Mouse (Mus musculus) T-cell, adult 2 months (primary cell): ENCODE measurements around the gene Chrna5.
A peak's percentile ranks its signal among the peaks of the same experiment; 100 is the strongest.

ENCODE experiments used
- DNase-seq: peaks from one replicate; pipeline ENCODE4 v3.0.0; 2022; ENCODE audit warnings: low spot score

The Chrna5 gene

DNA sequence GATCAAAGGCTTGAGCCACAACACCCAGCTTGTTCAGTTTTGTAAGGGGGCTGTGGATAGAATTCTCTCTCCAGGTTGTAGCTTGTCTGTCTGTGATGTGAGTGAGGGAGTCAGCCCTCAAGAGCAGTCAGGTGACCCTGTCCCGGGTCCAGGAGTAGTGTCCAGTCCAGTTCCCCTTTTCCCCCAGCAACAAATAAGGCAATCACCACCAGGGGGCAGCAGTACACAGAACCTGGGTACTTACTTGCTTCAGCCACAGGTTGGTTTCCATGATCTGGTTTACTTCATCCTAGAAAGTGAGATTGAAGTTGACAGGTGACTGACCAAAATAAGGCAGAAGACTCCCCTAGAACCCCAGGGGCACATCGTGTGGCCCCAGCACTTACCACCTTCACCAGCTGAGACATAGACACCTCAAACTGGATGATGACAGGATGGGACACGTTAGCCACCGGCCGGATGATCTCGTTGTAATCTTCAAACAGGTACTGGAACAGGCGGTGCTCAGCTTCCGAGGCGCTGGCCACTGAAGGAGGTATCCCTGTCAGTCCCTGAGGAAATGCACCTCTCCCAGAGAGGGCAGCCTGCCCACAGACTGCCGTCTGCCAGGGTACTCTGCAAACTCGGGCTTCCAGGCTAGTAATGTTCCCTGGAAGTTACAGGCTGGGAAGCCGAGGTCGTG is 43.4 kb downstream of the Chrna5 start:
- DNase-seq, result peak; percentile 62

DNA sequence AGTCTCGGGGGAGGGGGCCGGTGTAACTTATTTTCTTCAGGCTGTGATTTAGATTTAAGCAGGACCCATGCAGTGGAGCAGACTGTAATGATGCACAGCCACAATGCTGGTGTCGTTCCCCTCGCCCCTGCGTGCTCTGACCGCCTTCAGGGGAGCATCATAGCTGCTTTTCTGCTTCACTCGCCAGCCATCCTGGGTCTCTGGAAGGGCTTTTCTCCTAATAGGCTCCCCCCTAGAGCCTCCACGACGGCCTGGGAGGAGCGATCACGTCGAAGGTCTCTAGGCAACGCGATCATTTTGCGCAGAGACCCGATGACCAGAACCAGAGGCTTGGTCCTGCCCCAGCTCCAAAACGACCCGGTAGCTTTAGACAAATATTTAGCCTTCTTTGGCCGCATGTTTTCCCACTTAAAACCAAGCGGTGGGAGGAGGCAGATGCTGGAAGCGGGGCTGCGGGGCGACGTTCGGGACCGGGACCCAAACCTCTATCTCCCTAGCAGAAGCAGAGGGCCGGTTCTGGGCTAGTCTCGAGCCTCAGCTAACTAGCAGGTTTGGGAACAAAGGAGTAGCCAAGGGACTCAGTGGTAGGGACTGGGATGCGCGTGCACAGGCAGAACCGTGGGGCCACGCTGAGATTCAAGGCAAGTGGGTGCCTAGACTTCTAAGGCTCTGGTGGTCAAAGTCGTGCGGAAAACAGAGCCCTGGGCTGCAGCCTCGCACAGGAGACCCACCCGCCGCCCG is 45.0 kb downstream of the Chrna5 start:
- no peak for DNase-seq

DNA sequence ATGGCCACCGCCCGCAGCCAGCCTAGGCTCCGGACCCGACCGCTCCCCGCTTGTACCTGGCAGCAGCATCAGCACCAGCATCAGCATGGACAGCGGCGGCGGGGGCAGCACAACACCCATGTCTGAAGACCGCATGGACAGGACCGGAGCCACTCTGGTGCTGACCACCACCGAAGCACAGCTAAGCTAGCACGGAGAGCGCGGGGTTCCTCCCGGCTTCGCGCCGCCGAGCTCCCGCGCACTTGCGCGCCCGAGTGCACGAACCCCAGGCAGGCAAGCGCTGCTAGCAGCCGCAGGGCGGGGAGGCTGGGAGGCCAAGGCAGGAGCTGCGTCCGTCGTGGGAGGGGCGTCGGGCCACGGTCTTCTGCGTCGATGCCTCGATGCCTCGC is 45.6 kb downstream of the Chrna5 start, which contains the start of gene Chrna3:
Gene Chrna3 (minus strand): TSS at position 288 of the 389 bp plus-strand sequence.
- no peak for DNase-seq

DNA sequence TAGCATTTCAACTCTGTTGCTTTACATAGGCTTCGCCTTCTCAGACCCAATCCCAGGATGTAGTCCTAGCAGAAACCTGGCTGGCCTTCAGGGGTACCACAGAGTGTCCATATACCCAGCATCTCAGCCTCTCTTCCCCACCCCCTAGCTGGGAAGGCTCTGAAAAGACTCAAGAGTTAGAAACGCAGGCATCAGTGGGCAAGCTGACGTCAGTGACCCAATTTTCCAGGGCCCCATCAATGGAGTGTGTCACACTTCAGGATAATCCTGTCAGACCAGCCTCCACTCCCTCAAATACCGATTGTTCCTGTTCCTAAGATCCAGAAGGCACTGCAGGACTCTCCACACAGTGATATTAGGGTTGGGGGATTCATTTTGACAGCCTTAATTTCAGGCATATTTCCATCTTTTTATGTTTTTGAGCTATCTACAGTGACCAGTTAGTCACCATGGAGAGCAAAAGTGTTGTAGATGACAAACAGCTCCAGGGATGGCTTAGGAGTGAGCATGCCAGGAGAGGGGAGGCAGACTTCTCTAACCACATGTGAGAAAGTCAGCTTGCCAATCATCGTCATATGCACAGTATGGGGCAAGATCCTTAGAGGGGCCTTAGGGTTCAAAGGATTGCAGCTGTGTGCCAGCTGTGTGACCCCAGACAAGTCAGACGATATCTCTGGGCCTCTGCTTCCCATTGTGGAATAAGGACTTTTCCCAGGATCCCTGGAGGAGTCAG is 50.9 kb downstream of the Chrna5 start:
- no peak for DNase-seq

- no peak for DNase-seq
These were observed 58.3 kb downstream of the Chrna5 start for GRCm38 (mm10) chr9:55038948-55039347.

- no peak for DNase-seq
These were observed 59.3 kb downstream of the Chrna5 start for GRCm38 (mm10) chr9:55039983-55040382.

DNA sequence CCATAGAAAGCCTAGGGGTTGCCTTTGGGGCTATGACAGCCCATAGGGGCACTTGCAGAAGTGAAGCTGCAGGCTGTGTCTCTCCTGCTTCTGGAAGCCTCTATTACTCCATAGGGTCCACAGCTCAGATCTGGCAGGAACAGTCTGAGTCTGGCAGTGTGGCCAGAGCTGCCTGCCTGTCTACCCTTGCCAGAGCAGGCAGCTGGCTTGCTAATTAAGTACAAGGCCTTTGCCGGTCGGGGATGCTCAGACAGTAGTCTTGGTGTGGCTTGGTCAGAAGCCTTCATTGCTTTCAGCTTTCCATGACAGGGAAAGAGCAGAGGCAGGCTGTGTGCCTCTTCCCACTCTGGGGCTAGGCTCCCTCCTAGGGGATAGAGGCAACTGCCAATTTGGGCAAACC is 60.7 kb downstream of the Chrna5 start:
- DNase-seq, result no peak

DNA sequence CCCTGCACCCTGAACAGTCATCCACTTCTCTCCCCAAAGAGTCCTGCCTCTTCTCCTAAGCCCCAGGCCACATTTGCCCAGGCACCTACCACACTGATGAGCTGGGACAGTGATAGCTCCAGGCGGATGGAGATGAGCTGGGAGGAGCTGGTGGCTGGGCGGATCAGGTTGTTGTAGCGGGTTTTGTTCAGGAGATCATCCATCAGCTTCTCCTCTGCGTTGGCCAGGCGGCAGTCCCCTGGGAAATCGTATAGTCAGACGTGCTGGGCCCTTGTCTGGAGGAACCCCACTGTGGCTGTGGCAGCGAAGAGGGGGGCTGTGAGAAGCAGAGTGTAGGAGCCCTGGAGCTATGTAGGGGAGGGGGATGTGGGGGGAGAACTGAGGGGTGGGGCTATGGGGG is 63.0 kb downstream of the Chrna5 start:
- DNase-seq, result no peak

DNA sequence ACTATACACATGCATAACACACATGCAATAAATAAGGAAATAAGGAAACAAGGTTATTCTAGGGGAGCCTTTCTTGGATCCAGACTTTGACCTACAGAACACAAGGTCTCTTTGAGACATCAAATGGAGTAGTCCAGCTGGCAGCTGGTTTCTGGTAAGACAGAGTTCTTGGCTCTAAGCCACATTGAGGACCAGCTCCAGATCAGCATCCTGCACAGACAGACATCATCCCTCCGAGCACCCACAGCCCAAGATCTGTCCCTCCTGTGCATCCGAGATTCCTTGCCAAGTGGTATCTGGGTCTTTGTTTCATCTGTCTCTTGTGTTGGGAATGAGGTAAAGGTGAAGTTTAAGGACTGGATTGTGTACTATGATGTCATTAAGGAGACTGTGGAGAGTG is 64.3 kb downstream of the Chrna5 start:
- no peak for DNase-seq

- no peak for DNase-seq
These were observed 66.1 kb downstream of the Chrna5 start for GRCm38 (mm10) chr9:55046764-55047163.

DNA sequence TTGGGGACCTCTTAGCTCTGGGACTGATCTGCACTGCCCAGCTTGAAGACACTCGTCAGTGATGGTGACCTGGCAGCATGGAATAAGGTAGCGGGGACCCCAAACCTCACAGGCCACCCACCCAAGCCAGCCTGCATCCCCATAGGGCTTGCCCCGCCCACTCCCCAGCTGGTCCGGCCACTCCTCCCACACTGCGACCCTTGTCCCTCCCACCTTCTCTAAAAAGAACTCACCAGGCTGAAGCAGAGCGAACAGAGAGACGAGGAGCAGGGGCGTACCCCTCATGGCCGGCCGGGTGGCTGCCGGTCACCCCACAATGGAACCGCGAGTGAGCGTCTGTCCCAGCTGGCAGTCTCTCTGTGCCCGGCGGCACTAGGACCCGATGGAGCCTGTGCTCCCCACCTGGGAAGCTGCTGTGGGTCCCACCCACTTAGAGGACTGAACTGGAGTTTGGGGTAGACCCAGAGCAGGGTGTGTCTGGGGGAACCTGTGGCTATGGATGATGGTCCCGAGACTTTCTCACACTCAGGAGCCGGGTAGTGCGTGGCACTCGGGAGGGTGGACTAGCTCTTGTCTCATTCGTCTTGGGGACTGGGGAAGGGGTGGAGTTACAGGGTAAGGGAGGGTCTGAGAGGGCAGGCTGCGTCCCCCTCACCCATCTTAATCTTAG is 67.7 kb downstream of the Chrna5 start, which contains the start of gene Chrnb4:
Gene Chrnb4 (minus strand): TSS at position 569 of the 670 bp plus-strand sequence.
- DNase-seq, result no peak

DNA sequence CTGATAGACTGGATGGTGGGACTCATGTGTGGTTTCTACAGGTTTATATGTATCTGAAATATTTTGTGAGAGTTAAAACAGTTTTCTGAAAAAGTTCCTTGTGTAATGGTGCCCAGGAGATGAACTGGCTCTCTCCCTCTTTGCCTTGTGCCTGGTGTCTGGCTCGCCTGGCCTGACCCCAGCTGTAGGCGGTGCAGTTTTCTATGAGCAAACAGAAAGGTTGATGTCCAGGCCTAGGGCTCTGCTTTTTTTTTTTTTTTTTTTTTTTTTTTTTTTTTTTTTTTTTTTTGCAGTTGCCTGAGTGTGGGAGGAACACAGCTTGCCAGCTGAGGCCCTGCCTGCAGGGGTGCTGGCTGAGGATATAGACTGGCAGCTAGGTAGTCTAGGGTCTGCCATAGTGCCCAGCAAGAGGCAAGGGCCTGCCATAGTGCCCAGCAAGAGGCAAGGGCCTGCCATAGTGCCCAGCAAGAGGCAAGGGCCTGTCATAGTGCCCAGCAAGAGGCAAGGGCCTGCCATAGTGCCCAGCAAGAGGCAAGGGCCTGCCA is 74.8 kb downstream of the Chrna5 start:
- no peak for DNase-seq
